Mouse (Mus musculus) testis, postnatal 14 days (tissue): ENCODE data around the gene Olfr524.

ENCODE experiments used
- DNase-seq: peaks from one replicate; pipeline ENCODE4 v3.0.0; 2021; ENCODE audit warnings: low spot score

The Olfr524 gene

DNA sequence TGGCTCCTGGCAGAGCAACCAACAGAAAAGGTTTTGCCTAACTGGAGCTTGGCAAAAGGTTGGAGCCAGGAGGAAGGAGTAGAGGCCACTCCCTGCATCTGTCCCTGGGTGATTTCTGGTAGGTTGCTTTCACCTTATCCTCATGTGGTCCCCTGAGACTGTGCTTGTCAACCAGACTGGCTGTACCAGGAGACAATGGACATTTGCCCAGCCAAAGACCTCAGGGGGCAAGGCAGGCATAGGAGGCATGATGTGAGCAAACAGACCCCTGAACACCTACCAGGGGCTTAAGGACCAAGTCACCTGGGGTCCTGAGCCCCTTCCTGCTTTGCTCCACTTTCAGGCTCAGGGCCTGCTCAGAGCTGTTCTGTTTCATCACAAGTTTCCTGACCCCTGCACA, at the start of gene Olfr524:
Olfr524 (minus strand) TSS at position 101 of the 400 bp plus-strand sequence.
- DNase-seq = no peak

GRCm38 (mm10) chr7:140253780-140254299, 48.1 kb upstream of the Olfr524 start:
- no peak for DNase-seq

- no peak for DNase-seq
Measured at GRCm38 (mm10) chr7:140247216-140247615, 41.5 kb upstream of the Olfr524 start, which contains the start of gene 5830411N06Rik. Gene 5830411N06Rik (plus strand): TSS chr7:140247284.

GRCm38 (mm10) chr7:140233696-140234095, 27.9 kb upstream of the Olfr524 start:
- DNase-seq = no peak

DNA sequence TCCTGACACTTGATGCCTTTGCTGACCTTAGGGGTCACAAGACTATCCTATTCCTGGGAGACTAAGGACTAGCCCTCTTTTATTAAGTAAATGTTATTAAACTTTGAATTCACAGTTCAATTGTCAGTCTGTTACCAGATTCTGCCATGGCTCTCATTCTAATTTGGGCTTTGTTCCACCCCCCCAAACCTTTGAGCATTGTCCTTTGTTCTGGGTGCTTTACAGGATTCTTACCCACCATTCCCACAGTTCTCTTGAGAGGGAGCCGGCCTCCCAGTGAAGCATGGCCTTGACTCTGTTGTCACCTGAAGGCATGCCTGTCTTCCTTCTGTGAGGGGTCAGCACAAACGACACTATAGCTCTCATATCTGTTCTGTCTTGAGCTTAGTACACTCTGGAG, 25.3 kb upstream of the Olfr524 start:
- DNase-seq = no peak

DNA sequence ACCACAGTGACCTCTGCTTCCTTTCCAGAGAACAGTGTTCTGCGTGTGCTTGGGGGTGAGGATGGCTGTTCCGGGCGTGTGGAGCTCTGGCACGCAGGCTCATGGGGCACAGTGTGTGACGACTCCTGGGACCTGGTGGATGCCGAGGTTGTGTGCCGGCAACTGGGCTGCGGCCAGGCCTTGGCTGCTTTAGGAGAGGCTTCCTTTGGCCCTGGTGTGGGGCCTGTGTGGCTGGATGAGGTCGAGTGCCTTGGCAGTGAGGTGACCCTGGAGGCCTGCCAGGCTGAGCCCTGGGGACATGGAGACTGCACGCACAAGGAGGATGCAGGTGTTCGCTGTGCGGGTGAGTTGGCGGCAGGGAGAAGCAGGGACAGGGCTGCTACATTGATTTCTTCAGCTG, 22.7 kb upstream of the Olfr524 start:
- DNase-seq = no peak

- no peak for DNase-seq
Measured at GRCm38 (mm10) chr7:140224209-140224608, 18.4 kb upstream of the Olfr524 start.

DNA sequence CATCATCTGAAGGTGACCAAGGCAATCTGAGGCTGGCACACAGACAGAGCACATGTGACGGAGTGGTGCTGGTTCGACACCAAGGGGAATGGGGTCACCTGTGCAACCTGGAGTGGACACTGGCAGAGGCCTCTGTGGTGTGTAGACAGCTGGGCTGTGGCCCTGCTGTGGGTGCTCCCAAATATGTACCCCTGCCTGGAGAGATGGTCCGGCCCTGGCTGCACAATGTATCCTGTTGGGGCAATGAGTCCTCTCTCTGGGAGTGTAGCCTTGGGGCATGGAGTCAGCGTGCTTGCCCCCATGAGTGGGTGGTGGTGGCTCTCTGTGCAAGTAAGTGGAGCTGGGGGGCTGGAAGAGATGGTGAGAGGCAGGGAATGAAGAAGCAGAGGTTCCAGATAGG, 14.6 kb upstream of the Olfr524 start:
- DNase-seq = no peak

DNA sequence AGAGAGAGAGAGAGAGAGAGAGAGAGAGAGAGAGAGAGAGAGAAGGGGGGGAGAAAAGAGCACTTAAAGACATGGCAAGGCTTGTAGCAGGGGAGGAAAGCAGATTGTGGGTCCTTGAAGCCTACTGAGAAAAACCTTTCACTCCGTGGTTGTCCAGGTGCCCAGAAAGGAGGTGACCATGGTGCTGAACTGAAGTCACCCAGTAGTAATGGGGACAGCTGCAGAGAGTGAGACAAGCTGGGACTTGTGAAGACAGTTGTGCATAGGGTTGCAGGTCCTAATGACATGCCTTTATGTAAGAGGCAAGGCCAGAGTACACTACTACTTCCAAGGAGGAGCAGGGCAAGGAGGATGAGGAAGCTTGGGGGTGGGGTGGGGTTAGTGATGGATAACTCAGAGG, 13.5 kb upstream of the Olfr524 start:
- no peak for DNase-seq

DNA sequence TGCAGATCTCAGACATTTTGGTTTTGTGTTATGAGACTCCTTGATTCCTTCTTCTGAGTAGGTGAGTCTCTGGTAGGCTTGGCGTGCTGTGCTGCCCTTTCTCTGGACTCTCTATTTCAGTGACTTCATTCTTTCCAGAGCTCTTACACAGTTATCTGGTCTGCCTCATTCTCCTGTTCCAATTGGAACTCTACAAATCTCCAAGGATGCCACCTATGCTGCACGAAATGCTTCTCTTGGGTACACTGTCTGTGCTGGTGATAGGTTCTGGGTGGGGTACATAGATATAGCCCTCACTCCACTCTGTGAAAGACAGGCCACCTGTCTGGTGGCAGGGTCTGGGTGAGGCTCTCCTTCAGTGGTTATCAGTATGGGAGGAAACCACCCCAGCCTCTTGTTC, 12.2 kb upstream of the Olfr524 start, which contains the start of gene Cd163l1:
Cd163l1 (plus strand) TSS at position 301 of the 400 bp plus-strand sequence.
- DNase-seq = no peak

GRCm38 (mm10) chr7:140213841-140214240, 8.1 kb upstream of the Olfr524 start:
- DNase-seq = no peak

- DNase-seq = no peak
Measured at GRCm38 (mm10) chr7:140208677-140209076, 2.9 kb upstream of the Olfr524 start.

DNA sequence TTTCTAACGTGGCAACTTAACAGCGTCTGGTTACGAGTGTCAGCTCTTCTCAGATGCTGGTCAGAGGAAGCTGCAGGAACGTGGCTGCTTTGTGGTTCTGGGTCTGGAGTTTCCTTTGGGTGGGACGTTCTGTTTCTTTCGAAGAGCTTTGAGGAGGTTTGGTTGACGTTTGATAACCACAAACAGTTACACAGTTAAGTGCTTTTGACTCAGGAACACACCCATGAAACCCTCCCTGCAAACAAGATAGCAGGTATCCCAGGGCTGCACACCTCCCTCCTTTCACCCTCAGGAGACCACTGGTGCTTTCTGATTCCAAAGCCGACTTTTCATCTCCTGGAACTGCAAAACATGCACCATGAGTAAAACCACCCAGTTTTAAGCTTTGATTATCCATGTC, 2.4 kb upstream of the Olfr524 start:
- no peak for DNase-seq

- no peak for DNase-seq
Measured at GRCm38 (mm10) chr7:140206904-140207303, 1.1 kb upstream of the Olfr524 start.

GRCm38 (mm10) chr7:140201090-140201489, 4.7 kb downstream of the Olfr524 start:
- no peak for DNase-seq

GRCm38 (mm10) chr7:140196002-140196401, 9.8 kb downstream of the Olfr524 start:
- no peak for DNase-seq

- DNase-seq = no peak
Measured at GRCm38 (mm10) chr7:140194031-140194430, 11.7 kb downstream of the Olfr524 start.

DNA sequence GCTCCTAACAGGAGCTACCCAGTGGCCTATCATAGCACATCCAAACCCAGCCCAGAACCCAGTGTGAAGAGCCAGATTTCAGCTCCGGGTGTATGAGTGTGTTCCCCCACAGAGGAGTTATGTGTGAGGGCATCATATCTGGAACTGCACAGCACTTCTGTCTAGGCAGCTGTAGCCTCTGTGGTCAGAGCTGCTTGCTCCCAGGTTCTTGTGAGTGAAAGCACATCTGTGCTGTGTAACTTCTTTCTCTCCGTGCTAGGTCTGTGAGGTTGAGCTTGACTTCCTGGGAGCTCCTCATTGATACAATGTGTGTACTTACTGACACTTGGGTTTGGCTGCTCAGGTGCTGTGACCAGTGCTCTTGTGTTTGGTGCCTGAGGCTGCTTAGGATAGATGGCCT, 12.9 kb downstream of the Olfr524 start:
- peak; percentile 51 for DNase-seq

GRCm38 (mm10) chr7:140192445-140192844, 13.3 kb downstream of the Olfr524 start:
- no peak for DNase-seq

DNA sequence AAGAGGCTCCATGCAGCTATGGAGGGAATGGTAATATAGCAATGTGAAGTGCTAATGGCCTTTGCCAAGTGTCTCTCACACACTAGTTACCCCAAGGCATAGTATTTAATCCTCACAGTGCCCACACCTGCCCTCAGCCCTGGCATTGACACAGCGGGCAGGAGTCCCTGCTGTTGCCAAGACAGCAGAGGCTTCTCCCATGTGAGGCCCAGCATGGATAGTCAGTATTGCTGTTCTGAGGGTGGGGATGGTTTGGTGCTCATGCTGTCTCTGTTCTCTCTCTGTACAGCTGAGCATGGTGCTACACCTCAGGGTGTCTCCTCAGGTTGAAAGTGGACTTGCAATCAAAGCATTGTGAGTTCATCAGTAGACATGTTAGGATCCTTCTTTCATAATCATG, 15.3 kb downstream of the Olfr524 start:
- no peak for DNase-seq

DNA sequence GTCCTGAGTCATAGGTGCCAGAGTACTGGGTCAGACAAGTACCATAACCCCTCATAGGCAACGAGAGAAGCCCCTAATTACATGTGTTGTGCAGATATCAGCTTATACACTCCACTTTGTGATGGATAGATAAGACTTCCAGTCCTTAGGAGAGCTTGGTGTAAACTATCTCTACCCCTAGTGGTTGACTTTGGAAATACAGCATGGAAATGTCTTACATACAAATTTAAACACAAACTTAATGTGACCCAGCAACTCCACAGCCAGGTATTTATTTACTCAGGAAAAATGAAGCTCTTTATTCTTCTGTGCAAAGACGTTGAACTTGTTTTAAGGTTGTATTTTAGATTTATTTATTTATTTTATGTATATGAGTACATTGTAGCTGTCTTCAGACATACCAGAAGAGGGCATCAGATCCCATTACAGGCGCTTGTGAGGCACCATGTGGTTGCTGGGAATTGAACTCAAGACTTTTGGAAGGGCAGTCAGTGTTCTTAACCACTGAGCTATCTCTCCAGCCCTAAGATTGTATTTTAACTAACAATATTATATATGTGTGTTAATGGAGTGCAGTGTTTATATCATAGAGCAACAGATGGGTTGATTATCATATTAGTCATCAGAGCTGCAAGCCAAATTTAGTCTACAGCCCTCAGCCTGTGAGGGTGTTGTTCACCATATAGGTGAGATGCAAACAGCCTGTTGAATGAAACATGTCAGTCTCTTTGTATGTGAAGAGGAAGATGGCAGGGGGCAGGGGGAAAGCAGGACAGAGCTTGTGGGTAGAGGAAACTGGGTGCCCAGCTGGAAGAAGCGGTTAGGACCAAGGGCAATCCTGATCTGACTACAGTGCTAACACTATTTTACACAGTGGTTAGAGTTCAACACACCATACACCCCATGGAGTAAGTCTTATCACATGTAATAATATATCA, 17.1 kb downstream of the Olfr524 start:
- no peak for DNase-seq

GRCm38 (mm10) chr7:140187721-140188390, 17.9 kb downstream of the Olfr524 start:
- no peak for DNase-seq
